Comparison of ENCODE assay signal across 11 mouse cellular contexts in the genomic region with DNA sequence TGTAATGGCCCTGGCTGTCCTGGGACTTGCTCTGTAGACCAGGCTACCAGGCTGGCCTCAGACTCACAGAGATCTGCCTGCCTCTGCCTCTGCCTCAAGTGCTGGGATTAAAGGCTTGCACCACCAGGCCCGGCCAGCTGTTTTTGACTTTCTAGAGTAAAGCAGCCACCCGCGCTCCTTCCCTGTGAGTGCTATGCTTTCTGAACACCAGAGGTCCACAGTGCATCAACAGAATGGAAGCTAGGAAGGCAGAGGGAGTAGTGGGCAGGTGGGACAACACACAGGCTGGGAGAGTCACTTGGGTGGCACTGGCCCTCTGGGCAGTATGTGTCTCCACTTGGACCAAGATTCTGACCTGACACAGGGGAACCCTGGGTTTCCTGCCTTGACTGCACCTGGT. TPM values are rescaled to one million over a fixed set of nuclear protein-coding genes. Genes with fewer than 3 reads are reported as not detected.
DNase-seq lines count a peak whose midpoint lies in the region; ATAC-seq lines count a peak whose summit lies in the region.
"Had no signal": no experiment of that assay in that cellular context is flagged by ENCODE, and none has a peak within 500 bp of the region (broad histone marks: within the 10 kb centered on the region; RNA-seq: fewer than 3 reads in every experiment).

No protein-coding gene starts in this region.

- no peaks in the 10 kb centered on the region for H3K9me3 ChIP-seq in embryonic facial prominence, embryonic 10.5 days
- no peaks in the 10 kb centered on the region for H3K9me3 ChIP-seq in forebrain, embryonic 15.5 days
- no peaks in the 10 kb centered on the region for H3K9me3 ChIP-seq in limb, embryonic 10.5 days (replicated peaks)
- H3K9me3 ChIP-seq in neural tube, embryonic 13.5 days = no peaks in the 10 kb centered on the region
- H3K9me3 ChIP-seq: liver, embryonic 13.5 days had no signal

- H3K27me3 ChIP-seq in embryonic facial prominence, embryonic 10.5 days (replicated peaks; ENCODE audit: low read depth, poor library complexity, severe bottlenecking) = peaks cover 32% of the 10 kb centered on the region
- peaks cover 23% of the 10 kb centered on the region for H3K27me3 ChIP-seq in forebrain, embryonic 15.5 days
- H3K27me3 ChIP-seq in limb, embryonic 10.5 days (ENCODE audit: low read depth, poor library complexity, severe bottlenecking) = peaks cover 24% of the 10 kb centered on the region
- peaks cover 24% of the 10 kb centered on the region for H3K27me3 ChIP-seq in neural tube, embryonic 13.5 days

- peaks cover 17% of the 10 kb centered on the region for H3K36me3 ChIP-seq in embryonic facial prominence, embryonic 10.5 days (replicated peaks)
- peaks cover 8% of the 10 kb centered on the region for H3K36me3 ChIP-seq in forebrain, embryonic 15.5 days
- H3K36me3 ChIP-seq in limb, embryonic 10.5 days = peaks cover 20% of the 10 kb centered on the region
- H3K36me3 ChIP-seq in neural tube, embryonic 13.5 days = peaks cover 9% of the 10 kb centered on the region

- intact Hi-C loops in heart, postnatal 14 days (cut with DNase I) = loop anchor here (2.0 kb wide), 1 partner anchor 73 kb away; no protein-coding TSS in a partner anchor

- no peak overlapping the region for H3K4me2 ChIP-seq in forebrain, embryonic 15.5 days (replicated peaks)
- H3K4me2 ChIP-seq in neural tube, embryonic 13.5 days = peak overlapping the region; percentile 45; the same call in 1 of the 2 replicates
- H3K4me2 ChIP-seq: liver, embryonic 13.5 days had no signal

- H3K4me1 ChIP-seq in embryonic facial prominence, embryonic 10.5 days = peaks cover 34% of the 10 kb centered on the region
- H3K4me1 ChIP-seq in forebrain, embryonic 15.5 days = peaks cover 21% of the 10 kb centered on the region
- peaks cover 47% of the 10 kb centered on the region for H3K4me1 ChIP-seq in limb, embryonic 10.5 days
- peaks cover 32% of the 10 kb centered on the region for H3K4me1 ChIP-seq in neural tube, embryonic 13.5 days (replicated peaks)

- 0 out of 2 replicates have a peak, but pooled peaks have one; percentile 26 for ATAC-seq in forebrain, embryonic 15.5 days (replicated peaks)
- ATAC-seq in neural tube, embryonic 13.5 days (ENCODE audit: low read depth) = peak; percentile 6; the same call in 1 of the 2 replicates

- DNase-seq in embryonic facial prominence, embryonic 10.5 days (ENCODE audit: low spot score) = no peak
- DNase-seq in limb, embryonic 10.5 days (ENCODE audit: low spot score) = no peak
- DNase-seq in heart, postnatal 14 days = no peak
- no peak for DNase-seq in adrenal gland, adult 2 months
- no peak for DNase-seq in layer of hippocampus, adult 9-11 months
- DNase-seq: adrenal gland, postnatal 14 days; heart, postnatal 4 days; liver, embryonic 13.5 days; lung, postnatal 14 days had no signal

- no peak overlapping the region for H3K9ac ChIP-seq in forebrain, embryonic 15.5 days (replicated peaks)
- H3K9ac ChIP-seq in neural tube, embryonic 13.5 days = peak overlapping the region; percentile 34; the same call in 1 of the 2 replicates
- H3K9ac ChIP-seq: liver, embryonic 13.5 days had no signal

- peak overlapping the region; percentile 2; the same call in 1 of the 2 replicates for H3K27ac ChIP-seq in embryonic facial prominence, embryonic 10.5 days (replicated peaks)
- peak overlapping the region; percentile 62 for H3K27ac ChIP-seq in forebrain, embryonic 15.5 days (replicated peaks)
- peak overlapping the region; percentile 76 for H3K27ac ChIP-seq in limb, embryonic 10.5 days
- peak overlapping the region; percentile 49 for H3K27ac ChIP-seq in neural tube, embryonic 13.5 days (replicated peaks)
- H3K27ac ChIP-seq: liver, embryonic 13.5 days had no signal

- 79% methylated on average over 3 of the region's 3 CpGs for WGBS in embryonic facial prominence, embryonic 10.5 days
- WGBS in forebrain, embryonic 15.5 days = 80% methylated on average over 3 of the region's 3 CpGs
- 83% methylated on average over 3 of the region's 3 CpGs for WGBS in limb, embryonic 10.5 days
- WGBS in neural tube, embryonic 13.5 days = 85% methylated on average over 3 of the region's 3 CpGs

- H3K4me3 ChIP-seq in embryonic facial prominence, embryonic 10.5 days = no peak overlapping the region
- H3K4me3 ChIP-seq in forebrain, embryonic 15.5 days = no peak overlapping the region
- no peak overlapping the region; the same call in 1 of the 2 replicates for H3K4me3 ChIP-seq in limb, embryonic 10.5 days
- no peak overlapping the region for H3K4me3 ChIP-seq in neural tube, embryonic 13.5 days
- H3K4me3 ChIP-seq: liver, embryonic 13.5 days had no signal

RNA-seq across cellular contexts. Expression of a gene that starts 17.5 kb away (rescaled TPM):
- 358 and 365 TPM in 2 replicates for polyA plus RNA-seq in embryonic facial prominence, embryonic 10.5 days (2016; fragmentation: Nextera tagmentation; extraction: Ambion mirVana)
- polyA plus RNA-seq in forebrain, embryonic 15.5 days (2015; fragmentation: Nextera tagmentation; extraction: Ambion mirVana) = 395 and 412 TPM in 2 replicates
- polyA plus RNA-seq in limb, embryonic 10.5 days (2016; fragmentation: Nextera tagmentation; extraction: Ambion mirVana) = 355 and 359 TPM in 2 replicates
- polyA plus RNA-seq in neural tube, embryonic 13.5 days (2015; fragmentation: Nextera tagmentation; extraction: Ambion mirVana) = 365 and 462 TPM in 2 replicates
- 100 to 1,000 TPM in 1 of 2 experiments, 10 to 100 TPM in 1; 100.0 to 104 TPM for total RNA-seq in heart, postnatal 14 days (2021)
- total RNA-seq in adrenal gland, adult 2 months (2021) = 100 to 1,000 TPM; 234 to 244 TPM
- polyA plus RNA-seq in adrenal gland, adult 2 months (2012; rRNA removed) = 52.6 and 73.7 TPM in 2 replicates

RNA-seq across cellular contexts. Expression of a gene that starts 30.1 kb away (rescaled TPM):
- polyA plus RNA-seq in embryonic facial prominence, embryonic 10.5 days (2016; fragmentation: Nextera tagmentation; extraction: Ambion mirVana) = 142 and 149 TPM in 2 replicates
- 100 and 115 TPM in 2 replicates for polyA plus RNA-seq in forebrain, embryonic 15.5 days (2015; fragmentation: Nextera tagmentation; extraction: Ambion mirVana)
- polyA plus RNA-seq in limb, embryonic 10.5 days (2016; fragmentation: Nextera tagmentation; extraction: Ambion mirVana) = 148 and 152 TPM in 2 replicates
- 107 and 115 TPM in 2 replicates for polyA plus RNA-seq in neural tube, embryonic 13.5 days (2015; fragmentation: Nextera tagmentation; extraction: Ambion mirVana)
- 10 to 100 TPM; 31.2 to 36.3 TPM for total RNA-seq in heart, postnatal 14 days (2021)
- total RNA-seq in adrenal gland, adult 2 months (2021) = 100 to 1,000 TPM; 380 to 402 TPM
- 67.7 and 81.7 TPM in 2 replicates for polyA plus RNA-seq in adrenal gland, adult 2 months (2012; rRNA removed)

RNA-seq across cellular contexts. Expression of a gene that starts 43.1 kb away (rescaled TPM):
- 32.8 and 39.8 TPM in 2 replicates for polyA plus RNA-seq in embryonic facial prominence, embryonic 10.5 days (2016; fragmentation: Nextera tagmentation; extraction: Ambion mirVana)
- 69.9 and 72.2 TPM in 2 replicates for polyA plus RNA-seq in forebrain, embryonic 15.5 days (2015; fragmentation: Nextera tagmentation; extraction: Ambion mirVana)
- 38.7 and 38.8 TPM in 2 replicates for polyA plus RNA-seq in limb, embryonic 10.5 days (2016; fragmentation: Nextera tagmentation; extraction: Ambion mirVana)
- polyA plus RNA-seq in neural tube, embryonic 13.5 days (2015; fragmentation: Nextera tagmentation; extraction: Ambion mirVana) = 59.3 and 64.0 TPM in 2 replicates
- 100 to 1,000 TPM; 246 to 265 TPM for total RNA-seq in heart, postnatal 14 days (2021)
- total RNA-seq in adrenal gland, adult 2 months (2021) = 100 to 1,000 TPM; 346 to 422 TPM
- polyA plus RNA-seq in adrenal gland, adult 2 months (2012; rRNA removed) = 543 and 654 TPM in 2 replicates

Comparison
In these comparisons a context has a peak if more than half of its experiments do, and no peak if none do; other contexts are left out.
1. H3K27ac ChIP-seq: peak in every context shown above with its lines; median percentile 76 in limb, embryonic 10.5 days; 62 in forebrain, embryonic 15.5 days; 49 in neural tube, embryonic 13.5 days; 2 in embryonic facial prominence, embryonic 10.5 days.